Mouse (Mus musculus): ENCODE measurements around the gene Rbm44. TPM values are rescaled to one million over a fixed set of nuclear protein-coding genes. Genes with fewer than 3 reads are reported as not detected.

Rbm44 gene
- polyA plus RNA-seq, 3 experiments from 2014 or later: 1.3 to 8.0 TPM; not detected in 1

DNA sequence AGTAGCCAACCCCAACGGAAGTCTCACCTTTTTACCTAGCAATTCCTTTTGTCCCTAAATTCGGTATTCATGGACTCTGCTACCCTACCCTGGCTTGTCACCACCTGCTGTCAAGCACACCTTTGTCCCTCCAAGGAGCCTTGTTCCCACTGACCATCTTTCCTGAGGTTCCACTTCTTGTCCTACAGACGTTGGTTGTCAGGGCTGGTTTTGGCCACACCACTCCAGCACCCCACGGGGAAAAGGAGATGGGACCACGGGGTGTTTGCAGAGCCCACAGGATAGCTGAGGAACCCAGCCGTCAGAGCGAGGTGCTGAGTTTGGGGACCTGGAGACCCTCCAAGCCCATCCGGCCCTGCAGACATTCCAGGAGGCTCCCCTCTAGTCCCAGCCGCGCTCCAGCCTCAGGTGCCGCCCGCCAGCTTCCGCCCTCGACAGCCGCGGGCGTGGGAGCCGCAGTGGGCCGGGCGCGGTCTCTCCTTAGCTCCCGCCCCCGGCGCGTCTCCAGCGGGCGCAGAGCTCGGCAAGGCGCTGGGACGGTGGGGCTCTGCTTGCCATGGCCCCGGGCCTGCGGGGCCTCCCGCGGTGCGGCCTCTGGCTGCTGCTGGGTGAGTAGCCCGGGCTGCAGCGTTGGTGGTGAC, 34.8 kb downstream of the Rbm44 start, which contains the start of gene Ramp1:
TSS of gene Ramp1 (plus strand) at position 290 of the 641 bp plus-strand sequence.
- ATAC-seq: peak; percentile 65

DNA sequence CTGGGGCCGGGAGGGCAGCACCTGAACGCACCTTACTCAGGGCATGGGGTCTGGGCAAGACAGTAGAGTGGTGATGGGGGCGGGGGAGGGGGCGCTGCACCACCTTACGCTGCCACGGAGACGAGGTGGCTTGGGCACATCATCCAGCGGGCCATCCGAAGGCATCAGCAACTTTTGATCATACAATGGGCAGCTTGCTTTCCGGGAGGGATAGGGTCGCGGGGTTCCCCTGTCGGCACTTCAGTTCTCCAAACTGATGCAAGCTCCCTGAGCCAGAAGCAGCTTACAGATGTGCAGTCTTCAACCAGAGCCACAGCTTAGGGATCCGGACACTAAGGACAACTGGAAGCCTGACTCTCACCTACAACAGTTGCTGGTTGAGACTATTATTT, 35.3 kb downstream of the Rbm44 start:
- no peak for ATAC-seq

DNA sequence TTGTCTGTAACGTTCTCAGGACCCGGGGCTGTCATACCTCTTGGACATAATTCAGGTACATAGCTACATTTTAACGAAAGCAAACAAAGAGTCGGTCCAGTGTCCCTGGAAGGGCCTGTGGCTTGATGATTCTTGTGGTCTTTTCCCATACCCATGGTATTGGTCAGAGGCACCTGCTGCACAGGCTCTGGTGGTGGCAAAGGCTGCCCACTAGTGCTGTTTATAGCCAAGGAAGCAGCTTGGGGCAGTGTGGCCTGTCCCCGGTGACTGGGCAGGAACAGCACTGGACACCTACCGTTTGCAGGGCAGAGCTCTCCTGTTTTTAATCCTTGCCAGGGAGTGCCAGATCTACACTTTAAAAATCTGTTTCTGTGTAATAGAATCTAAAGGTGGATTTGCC, 35.8 kb downstream of the Rbm44 start:
- ATAC-seq: no peak

DNA sequence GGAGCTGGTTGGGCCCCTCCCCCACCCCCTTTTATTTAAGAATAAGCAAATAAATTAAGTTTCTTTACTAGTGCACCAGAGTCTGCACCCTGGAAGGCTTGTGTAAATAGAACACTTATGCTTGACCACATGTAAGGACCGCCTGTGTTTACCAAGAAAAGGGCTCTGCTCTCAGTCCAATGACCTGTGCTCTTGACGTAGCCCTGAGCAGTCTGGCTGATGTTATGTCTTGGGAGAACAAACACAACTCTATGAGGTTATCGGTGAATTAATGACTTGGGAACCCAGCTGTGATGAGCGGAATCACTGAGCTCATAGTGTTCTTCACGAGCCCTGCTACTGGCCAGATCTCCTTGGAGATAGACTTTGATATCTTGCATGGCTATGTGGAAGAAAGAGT, 36.4 kb downstream of the Rbm44 start:
- ATAC-seq: no peak

DNA sequence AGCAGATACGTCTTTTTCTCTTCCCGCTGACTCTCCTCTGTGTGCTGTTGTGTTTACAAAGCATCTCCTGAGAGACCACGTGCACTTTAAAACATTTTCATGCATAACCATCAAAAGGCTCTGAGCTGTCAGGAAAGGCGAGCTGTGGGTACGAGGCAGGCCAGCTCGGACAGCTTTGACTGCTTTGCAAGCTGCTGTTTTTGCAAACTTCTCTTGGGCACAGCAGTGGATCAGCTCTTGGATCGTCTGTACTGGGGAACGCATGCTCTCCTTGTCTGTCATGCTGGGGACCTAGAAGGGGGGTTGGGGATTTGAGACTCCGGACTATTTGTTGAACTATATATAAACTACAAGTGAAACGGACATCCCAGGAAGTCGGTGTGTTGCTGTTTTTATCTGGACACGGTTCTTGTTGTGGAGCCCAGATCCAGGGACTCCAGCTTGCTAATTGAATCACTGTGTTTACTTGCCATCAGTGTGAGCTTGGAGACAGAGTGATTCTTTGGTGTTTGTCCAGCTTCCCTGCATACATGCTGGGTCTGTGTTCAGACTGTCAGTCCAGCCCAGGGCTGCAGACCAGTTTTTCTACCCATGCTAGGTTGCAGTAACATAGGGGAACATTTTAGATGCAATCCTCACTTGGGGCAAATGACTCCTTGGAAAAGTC, 37.0 kb downstream of the Rbm44 start:
- ATAC-seq: no peak

DNA sequence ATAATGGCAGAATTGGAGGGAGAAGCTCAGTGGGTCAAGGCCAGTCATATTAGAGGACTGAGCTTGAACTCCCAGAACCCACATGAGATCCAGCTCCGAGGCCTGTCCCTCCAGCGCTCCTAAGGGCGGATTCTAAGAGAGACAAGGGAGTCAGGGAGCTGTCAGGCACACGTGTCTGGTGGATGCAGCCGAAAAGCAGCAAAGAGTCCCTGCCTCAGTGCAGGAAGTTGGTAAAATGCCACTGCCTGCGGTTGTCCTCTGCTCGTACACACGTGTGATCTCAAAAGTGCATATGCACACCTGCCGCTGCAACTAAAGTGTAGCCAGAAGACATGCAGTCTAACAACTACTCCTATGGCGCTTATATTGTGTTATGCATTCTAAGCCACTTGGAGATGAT, 38.4 kb downstream of the Rbm44 start:
- ATAC-seq: peak; percentile 43

DNA sequence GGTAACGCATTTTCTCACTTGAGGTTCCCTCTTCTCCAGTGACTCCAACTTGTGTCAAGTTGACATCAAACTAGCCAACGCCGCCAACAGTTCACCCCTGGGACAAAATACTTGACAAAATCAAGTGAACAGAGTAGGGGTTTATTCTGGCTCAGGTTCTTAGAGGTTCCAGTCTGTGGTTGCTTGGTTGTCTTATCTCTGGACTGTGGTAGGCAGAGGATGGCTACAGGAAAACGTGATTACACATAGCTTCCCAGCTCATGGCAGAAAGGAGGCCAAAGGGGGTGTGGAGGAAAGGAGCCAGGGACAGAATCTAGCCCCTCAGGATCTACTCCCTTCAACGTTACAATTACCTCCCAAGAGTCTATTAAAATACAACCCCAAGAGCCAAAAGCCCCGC, 41.8 kb downstream of the Rbm44 start:
- no peak for ATAC-seq

DNA sequence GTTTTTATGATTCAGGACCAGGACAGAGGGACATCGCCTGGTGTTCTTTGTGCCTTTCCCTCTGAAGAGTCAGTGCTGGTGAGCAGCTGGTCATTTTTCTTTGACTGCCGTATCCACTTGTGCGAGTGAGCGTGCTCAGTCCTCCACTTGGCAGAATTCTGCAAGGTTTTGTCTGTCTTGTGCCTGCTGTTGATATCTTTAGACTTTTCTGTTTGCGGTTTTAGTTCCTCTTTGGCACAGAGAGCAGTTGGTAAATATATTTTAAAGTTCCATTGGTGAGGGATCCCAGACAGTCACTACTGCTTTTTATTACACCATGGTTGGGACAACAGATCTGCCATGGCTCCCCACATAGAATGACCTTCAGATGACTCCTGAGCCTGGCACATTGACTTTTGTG, 42.4 kb downstream of the Rbm44 start:
- ATAC-seq: no peak

DNA sequence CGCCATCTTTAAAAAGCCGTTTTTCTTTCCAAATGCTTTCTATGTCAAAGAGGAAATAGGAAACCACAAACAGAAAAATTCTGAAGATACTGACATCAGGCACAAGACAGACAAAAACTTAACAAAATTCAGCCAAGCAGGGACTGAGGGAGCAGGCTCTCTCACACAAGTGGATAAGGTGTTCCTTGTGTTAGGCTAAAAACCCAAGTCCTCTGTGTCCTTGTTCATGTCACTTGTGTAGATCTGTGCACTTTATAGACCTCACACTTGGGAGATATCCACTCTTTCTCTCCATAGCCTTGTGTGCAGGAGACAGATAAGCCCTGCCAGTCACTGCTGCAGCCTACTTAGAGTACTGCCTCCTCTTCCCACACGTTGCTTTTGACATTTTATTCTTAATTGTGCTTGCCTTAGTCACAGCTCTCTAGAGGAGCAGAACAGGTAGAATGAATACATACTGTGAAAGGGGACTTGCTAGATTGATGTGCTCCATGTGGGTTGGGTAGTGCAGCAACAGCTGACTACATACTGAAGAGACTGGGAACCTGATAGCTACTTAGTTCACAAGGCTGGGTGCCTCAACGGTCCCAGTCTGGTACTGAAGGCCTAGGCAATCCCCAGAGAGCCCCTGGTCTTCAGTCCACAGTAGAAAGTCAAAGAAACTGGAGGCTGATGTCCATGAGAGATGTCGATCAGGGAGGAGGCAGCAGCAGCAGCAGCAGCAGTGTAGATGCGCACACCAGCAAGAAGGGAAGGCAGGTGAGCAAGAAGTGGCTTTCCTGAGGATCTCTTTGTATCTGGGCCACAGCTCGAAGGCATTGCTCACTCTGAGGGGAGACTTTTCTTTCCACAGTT, 43.1 kb downstream of the Rbm44 start:
- ATAC-seq: peak; percentile 25

DNA sequence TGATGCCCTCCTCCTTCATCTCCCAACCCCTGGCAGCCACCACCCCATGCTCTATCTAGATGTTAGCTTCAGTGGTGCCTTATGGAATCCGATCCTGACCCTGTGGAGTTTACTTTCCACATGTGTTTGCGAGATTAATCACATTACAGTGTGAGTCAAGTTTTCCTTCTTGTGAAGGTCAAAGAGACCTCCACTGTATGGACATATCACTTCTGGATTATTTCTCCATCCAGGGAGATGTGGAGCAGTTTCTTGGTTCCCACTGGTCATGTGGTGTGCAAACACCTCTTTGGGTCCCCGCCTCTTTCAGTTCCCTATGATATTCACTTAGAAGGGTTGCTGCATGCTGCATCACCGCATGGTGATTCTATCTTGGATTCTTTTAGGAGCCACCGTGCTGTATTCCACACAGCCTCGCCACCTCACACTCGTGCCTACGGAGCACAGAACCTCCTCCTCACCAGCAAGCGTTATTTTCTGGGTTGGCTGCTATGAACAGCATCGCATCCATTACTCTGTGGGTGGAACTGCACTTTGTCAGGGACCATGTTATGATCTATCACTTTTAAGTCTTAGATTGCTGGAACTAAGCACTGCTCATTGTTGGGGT, 44.1 kb downstream of the Rbm44 start:
- no peak for ATAC-seq

DNA sequence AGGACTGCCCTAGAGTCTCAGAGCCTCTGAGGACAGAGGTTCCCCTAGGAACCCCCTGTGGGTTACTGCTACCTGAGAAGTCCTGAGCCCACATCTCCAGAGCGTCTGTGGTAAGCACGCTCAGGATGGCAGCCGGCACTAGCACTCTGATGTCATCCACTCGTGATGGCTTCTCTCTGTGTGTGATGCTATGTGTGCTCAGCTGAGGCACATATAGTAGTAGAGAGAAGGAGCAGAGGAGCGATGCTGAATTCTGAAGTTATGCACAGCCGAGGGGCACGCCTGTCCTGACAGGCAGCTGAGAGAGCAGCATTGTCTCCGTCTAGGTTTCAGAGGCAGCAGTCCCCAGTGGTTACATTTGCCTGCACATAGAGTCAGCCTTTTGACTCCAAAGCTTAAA, 47.3 kb downstream of the Rbm44 start:
- no peak for ATAC-seq

DNA sequence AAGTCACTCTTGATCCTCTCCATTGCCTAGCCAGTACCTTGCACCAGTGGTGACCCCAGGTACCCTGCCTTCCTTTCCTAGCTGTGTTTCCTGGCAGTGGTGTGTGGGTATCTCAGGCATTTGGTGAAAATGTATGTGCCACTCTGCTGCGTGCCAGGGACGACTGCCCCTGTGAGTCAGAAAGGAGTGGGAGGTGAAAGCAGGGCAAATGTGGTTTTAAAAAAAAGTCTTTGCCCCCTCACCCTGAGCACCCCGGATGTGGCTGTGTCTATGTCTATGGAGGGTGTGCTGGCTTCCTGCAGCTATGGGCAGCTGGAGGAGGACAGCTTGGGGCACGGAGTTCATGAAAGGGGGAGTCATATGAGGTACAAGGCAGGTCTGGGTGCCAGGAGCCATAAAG, 48.4 kb downstream of the Rbm44 start:
- ATAC-seq: peak; percentile 87

DNA sequence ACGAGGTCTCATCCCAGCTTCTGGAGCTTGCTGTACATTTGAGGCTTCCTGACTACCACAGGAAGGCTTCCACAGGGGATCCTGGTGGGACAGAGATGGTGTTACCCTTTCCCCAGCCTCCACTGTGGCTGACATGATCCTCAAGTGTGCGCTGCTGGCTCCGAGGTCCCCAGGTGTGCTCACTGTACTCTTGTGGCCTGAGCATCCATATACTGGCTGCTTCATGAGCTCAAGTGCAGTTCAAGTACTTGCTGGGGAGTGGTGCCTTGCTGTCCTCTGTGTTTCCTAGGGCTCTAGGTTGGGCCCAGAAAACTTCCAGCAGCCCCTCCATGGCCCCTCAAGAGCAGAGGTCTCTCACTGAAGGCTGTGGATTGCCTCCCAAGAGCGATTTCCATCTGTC, 48.8 kb downstream of the Rbm44 start:
- peak; percentile 2 for ATAC-seq

DNA sequence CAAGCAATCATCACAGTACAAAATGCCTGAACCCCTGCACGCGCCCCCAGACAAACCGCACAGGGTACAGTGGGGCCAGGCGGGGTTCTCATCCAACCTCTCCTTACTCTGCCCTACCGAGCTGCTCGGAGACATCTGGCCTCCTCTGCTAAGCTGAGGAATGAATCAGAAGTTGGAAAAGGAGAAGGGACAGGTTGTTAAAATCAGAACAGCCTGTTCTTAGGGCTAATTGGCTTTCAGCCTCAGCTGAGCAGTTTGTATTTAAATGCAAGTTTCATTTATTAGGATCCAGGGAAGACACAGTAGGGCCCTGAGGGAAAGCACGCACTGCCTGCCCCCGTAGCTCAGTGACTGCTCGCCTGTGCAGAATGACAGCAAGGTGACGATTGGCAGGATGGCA, 54.9 kb downstream of the Rbm44 start:
- no peak for ATAC-seq

DNA sequence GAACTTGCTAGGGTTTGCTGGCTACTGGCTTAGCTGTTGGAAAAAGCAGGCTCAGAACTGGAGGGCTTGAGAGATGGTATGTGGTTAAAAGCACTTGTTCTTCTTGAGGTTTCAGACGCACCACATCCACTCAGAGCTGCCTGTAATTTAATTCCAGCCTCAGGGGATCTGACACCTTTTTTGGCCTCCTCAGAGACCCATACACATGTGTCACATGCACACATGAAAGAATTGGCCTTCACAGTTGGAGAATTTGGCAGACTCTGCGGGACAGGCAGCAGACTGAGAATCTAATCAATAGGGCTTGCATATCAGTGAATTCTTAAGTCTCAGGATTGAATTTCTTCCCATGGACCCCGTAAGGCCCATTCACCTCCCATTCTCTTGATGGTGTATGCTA, 56.2 kb downstream of the Rbm44 start:
- ATAC-seq: no peak

DNA sequence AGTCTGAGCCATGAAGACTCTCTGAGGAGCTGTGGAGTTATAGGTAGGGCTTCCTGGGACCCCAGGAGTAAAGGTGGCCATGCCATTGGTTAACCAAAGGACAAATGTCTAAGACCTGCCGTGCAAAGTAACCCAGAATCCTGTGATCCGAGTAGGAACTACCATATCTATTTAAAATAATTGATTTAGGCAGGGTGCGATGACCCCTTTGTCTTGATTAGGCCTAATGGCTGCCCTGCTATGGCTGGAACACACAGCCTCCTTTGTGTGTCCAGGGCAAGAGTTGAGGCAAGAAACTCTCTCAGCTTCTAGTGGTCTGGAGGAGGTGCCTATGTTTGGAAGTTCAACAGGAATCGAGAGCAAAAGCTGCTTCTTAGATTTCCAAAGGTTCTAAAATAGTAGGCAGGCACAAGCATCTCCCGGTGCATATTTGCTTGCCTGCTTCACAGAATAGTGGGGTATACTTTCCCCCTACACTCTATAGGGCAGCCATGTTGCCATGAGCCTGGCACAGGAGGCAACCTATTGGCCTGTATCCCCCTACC, 59.4 kb downstream of the Rbm44 start:
- no peak for ATAC-seq

DNA sequence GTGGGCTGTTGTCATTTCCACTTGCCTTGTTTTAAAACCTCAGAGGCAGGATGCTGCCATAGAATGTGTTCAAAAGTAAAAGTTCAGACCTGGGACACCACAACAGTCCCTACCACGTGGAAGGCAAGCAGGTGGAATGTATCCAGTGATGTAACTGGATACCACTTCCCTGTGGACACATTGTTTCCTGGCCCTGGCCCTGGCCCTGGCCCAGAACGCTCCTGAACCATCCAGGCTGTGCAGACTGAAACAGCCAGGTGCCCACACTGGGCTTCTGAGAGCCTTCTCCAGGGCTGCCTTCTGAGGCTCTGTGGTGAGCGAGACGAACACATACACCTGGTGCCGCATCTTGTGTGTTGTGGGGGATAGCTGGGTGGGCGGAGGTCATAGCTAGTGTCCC, 60.8 kb downstream of the Rbm44 start:
- no peak for ATAC-seq

DNA sequence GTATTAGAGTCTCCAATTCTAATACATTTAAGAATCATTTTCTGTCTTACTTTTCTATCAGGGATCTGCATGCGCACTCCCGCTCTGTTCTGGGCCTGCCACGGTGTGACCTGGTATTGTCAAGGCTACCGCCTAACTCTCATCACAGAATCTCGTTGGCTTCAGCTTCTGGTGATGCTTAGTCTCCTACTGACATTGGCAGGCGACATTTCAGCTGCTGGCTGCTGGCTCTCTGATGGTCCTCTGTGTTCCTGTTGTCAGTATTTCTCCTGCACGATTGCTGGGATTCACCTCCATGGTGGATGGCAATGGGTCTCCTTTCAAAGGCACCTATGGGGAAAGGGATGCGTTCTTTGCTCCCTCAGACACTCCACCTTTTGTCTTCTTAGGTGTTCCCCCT, 61.4 kb downstream of the Rbm44 start:
- ATAC-seq: no peak

DNA sequence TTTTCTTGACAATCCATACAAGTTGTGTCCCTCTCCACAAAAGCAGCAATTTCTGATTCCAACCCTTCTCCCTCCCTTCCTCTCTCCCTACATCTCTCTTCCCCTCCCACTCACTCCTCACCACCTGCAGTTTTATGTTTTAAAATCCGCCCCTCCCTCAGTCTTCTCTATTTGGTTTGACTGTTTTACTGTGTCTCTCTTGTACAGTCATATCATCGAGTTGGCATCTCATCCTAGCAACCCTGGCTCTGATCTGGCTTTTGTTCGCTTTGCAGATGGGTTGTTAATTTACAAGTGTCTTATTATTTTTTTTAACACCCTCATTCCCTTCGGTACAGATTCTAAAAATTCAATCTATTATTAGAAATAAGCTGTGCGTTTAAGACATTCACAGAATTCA, 62.0 kb downstream of the Rbm44 start:
- ATAC-seq: no peak

DNA sequence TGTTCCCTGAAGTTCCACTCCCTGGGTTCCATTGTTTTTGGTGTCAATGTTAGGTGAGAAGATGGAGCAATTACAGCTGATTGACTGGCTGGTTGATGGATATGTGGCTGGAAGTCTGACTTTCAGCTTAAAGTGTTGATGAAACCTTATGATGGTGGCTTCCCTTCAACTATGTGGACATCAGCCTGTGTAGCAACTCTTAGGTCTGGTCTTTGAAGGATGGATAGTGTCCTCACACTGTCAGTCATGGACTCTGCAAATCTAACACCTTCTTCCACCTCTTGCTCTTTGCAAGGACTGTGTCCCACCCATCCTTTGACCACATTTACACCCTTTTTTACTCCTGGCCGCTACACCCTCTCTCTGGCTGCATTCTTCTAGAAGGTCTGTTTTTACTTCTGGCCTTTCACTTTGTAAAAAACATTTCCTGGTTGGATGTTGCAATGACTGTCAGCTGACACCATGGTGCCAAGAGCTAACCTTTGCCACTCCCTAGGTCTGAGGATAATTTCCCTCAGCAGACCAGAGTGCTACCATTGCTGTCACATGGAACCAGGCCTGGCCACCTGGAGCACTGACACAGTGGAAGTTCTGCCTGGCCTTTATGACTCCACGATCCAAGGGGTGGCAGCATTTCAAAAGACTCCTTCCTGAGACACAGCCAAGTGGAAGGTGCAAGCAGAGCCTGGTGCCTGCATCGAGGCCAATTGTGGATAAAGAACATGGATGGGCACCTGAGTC, 62.6 kb downstream of the Rbm44 start:
- ATAC-seq: no peak

DNA sequence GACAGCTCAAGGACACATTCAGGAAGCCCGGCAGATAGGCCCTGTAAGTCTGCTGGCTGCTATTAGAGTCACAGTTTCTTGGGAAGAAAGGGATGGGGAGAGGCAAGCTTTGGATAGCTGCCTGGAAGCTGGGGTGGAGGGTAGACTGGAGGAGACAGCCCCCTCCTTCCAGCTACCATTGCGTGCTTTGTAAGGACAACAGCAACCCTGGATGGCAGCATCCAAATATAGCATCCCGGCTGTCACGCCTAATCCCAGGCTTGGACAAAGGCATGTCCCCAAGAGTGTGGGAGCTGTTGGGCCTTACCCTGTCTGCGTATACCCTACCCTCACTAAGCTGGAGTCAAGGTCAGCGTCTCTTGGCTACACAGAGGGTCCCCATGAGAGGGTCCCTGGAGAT, 64.5 kb downstream of the Rbm44 start:
- ATAC-seq: no peak

DNA sequence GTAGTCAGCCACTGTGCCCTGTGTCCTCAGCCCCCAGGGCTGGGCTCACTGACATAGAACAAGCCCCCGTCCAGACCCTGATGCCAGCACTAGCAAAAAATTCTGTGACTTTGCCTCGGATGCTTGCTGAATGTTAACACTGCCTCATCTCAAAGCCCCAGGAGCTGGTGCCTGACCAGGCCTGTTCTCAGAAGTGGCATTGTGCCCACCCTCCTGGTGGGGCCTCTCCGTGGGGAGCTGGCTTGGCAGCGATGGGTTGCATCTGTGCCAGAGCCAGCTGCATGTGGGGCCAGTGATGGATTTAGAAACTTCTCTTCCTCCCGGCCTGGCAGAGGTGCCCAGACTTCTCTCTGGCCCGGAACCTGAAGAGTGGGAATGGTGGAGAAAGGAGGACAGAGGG, 64.9 kb downstream of the Rbm44 start:
- no peak for ATAC-seq

Data from inflammation-experienced regulatory T-cells, adult 6 months (primary cell).